Mouse (Mus musculus) heart, embryonic 13.5 days (tissue): ENCODE data around the gene Zic4. TPM values are rescaled to one million over a fixed set of nuclear protein-coding genes. Genes with fewer than 3 reads are reported as not detected.

ENCODE experiments used
- ATAC-seq: fragments of 200-750 bp; cut with Nextera tagmentation; 2 replicates; pipeline ENCODE4 v1.8.0; 2017; ENCODE audit warnings: moderate TSS enrichment; ENCODE audit not compliant: insufficient number of reproducible peaks, low FRiP score, low TSS enrichment; ENCODE audit errors: extremely low read depth
- H3K27ac ChIP-seq: fragments of 300-500 bp; sonication (generic); replicated peaks from 2 replicates; pipeline ENCODE4 v1.5.1; 2015; ENCODE audit warnings: moderate library complexity, mild to moderate bottlenecking, inconsistent platforms
- H3K27me3 ChIP-seq: fragments of 300-500 bp; sonication (generic); replicated peaks from 2 replicates; pipeline ENCODE4 v1.6.1; 2015; ENCODE audit warnings: mild to moderate bottlenecking, inconsistent platforms
- H3K36me3 ChIP-seq: fragments of 300-500 bp; sonication (generic); 2 replicates; pipeline ENCODE4 v1.6.1; 2015; ENCODE audit warnings: mild to moderate bottlenecking, inconsistent platforms
- H3K4me1 ChIP-seq: fragments of 300-500 bp; sonication (generic); 2 replicates; pipeline ENCODE4 v1.6.1; 2015; ENCODE audit warnings: inconsistent platforms
- H3K4me2 ChIP-seq: fragments of 300-500 bp; sonication (generic); 2 replicates; pipeline ENCODE4 v1.6.1; 2015; ENCODE audit warnings: inconsistent platforms, mild to moderate bottlenecking, moderate library complexity
- H3K4me3 ChIP-seq: fragments of 300-500 bp; sonication (generic); 2 replicates; pipeline ENCODE4 v1.5.1; 2015; ENCODE audit warnings: moderate library complexity, mild to moderate bottlenecking, inconsistent platforms
- H3K9ac ChIP-seq: fragments of 300-500 bp; sonication (generic); 2 replicates; pipeline ENCODE4 v1.6.1; 2015; ENCODE audit warnings: inconsistent platforms, mild to moderate bottlenecking, moderate library complexity
- H3K9me3 ChIP-seq: fragments of 300-500 bp; sonication (generic); 2 replicates; pipeline ENCODE4 v1.6.1; 2016; ENCODE audit warnings: inconsistent platforms
- WGBS: fragments of 180-500 bp; shearing (Covaris S2); methylation state at CpG from one replicate; pipeline ENCODE4 v1.1.7; 2015; ENCODE audit warnings: mixed read lengths; 5-methylcytosine and 5-hydroxymethylcytosine counted together
- polyA plus RNA-seq: library from polyadenylated mRNA; unstranded; fragments of >200 nt; fragmentation: Nextera tagmentation; extraction: Ambion mirVana; gene quantifications from 2 replicates; pipeline ENCODE4 v1.2.1, GENCODE M21; 2015

Gene Zic4
- polyA plus RNA-seq, 1 experiment from 2014 or later: not detected

DNA sequence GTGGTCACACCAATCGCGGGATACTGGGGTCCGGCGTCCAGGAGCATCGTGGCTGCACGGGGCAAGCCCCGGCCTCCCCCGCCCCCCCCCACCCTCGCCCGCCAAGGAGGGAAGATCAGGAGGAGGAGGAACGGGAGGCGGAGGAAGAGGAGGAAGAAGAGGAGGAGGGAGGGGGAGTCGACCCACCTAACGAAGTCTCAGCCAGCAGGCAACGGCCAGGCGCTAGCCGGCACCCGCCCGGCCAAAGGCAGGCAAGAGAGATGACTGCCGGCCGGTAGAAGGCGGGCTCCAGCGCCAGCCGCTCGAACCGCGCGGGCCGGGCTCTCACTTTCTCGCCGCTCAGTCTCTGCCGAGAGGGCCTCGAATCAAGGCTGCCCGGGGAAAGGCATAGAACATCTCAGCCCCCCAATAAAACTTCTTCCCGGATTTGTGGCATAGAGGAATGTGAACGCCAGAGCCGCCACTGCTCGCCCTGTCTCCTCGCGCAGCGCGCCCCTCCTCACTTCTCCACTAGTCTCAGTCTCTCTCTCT lies 2.8 kb downstream of the Zic4 start:
- Histone ChIP-seq H3K36me3 (no peaks in the 10 kb centered on the region), H3K9me3 (no peaks in the 10 kb centered on the region), H3K4me1 (peaks cover 27% of the 10 kb centered on the region), H3K9ac (no peak overlapping the region), H3K4me2 (peak overlapping the region; percentile 63), H3K4me3 (peak overlapping the region; percentile 42), H3K27me3 (peaks cover 97% of the 10 kb centered on the region), H3K27ac (no peak overlapping the region)
- ATAC-seq: no peak
- WGBS: under 1% methylated on average over 42 of the region's 42 CpGs

DNA sequence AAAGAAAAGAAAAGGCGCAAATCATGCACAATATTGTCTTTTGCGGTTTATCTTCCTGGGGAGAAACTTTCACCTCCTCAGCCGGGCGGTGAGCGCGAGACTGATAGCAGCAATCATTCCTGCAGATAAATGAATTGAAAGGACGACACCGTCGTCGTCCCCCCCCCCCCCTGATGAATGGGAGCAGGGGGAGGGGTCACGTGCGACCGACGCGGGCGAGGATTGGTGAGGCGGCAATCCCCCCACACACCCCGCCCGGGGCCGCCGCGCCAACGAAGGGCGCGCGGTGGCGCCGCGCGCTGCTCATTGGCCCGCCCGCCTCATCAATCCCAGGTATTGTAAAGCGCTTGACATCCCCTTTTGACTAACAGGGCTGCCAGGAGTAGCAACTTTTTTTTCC lies 3.5 kb downstream of the Zic4 start, which contains the start of gene Zic1:
Gene Zic1 (minus strand): TSS at position 147 of the 400 bp plus-strand sequence.
- Histone ChIP-seq H3K9ac (no peak within 1 kb of the TSS), H3K27me3 (peaks cover 97% of the 10 kb centered on the region), H3K36me3 (no peaks in the 10 kb centered on the region), H3K9me3 (no peaks in the 10 kb centered on the region), H3K4me2 (peak within 1 kb of the TSS; percentile 63), H3K4me1 (peaks cover 27% of the 10 kb centered on the region), H3K27ac (no peak within 1 kb of the TSS), H3K4me3 (peak within 1 kb of the TSS; percentile 42)
- WGBS: under 1% methylated on average over 26 of the region's 33 CpGs
- no peak for ATAC-seq

DNA sequence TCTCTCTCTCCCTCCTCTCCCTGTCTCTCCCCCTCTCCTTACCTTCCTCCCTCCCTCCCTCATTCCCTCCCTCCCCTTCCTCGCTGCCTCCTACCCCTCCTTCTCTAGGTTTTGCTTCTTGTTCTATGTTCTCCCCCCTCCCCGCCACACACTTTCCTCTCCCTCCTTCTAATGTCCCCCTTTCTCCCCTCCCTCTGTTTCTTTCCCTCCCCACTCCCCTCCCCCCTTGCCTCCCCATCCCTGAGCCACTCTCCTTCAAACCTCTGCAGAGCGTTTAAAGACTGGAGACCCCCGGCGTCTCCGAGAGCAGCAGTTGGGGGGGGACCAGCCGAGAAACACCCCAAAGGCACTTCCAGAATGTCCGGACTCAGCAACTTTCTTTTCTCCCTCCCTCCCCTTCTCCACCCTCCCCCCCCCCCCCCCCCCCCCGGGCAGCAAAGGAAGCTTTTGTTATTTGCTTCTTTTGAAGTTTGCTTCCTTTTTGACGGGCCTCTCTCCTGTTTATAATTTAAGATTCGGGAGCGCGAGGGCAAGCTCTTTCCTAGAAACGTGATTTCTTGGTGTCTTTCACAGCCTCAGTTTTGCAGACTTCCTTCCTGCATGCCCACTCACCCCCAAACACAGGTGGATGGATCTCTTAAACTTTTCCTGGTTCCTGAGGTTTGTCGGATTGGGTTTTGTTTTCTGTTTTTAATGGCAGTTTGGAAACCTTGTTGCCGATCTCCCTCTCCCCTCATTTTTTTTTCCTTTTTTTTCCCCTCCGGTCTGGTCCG lies 4.2 kb downstream of the Zic4 start:
- ATAC-seq: no peak

GRCm38 (mm10) chr9:91366999-91367811 lies 5.0 kb downstream of the Zic4 start:
- no peak overlapping the region for H3K4me2 ChIP-seq
- no peak for ATAC-seq
- no peaks in the 10 kb centered on the region for H3K9me3 ChIP-seq
- peaks cover 19% of the 10 kb centered on the region for H3K4me1 ChIP-seq
- H3K27ac ChIP-seq: no peak overlapping the region
- H3K4me3 ChIP-seq: no peak overlapping the region
- no peaks in the 10 kb centered on the region for H3K36me3 ChIP-seq
- H3K27me3 ChIP-seq: peaks cover 99% of the 10 kb centered on the region
- 2% methylated on average over 30 of the region's 30 CpGs for WGBS
- H3K9ac ChIP-seq: no peak overlapping the region

More for the DNA sequence above, 4.2 kb downstream of the Zic4 start:
- Histone ChIP-seq H3K4me3 (no peak overlapping the region), H3K9ac (no peak overlapping the region), H3K9me3 (no peaks in the 10 kb centered on the region), H3K4me1 (peaks cover 27% of the 10 kb centered on the region), H3K36me3 (no peaks in the 10 kb centered on the region), H3K4me2 (no peak overlapping the region), H3K27me3 (peaks cover 99% of the 10 kb centered on the region), H3K27ac (no peak overlapping the region)
- WGBS: under 1% methylated on average over 16 of the region's 18 CpGs

GRCm38 (mm10) chr9:91368150-91368549 lies 5.9 kb downstream of the Zic4 start:
- ATAC-seq: no peak
- no peaks in the 10 kb centered on the region for H3K9me3 ChIP-seq
- peaks cover 17% of the 10 kb centered on the region for H3K4me1 ChIP-seq
- 0% methylated on average over 3 of the region's 3 CpGs for WGBS
- H3K4me2 ChIP-seq: no peak overlapping the region
- H3K27ac ChIP-seq: no peak overlapping the region
- H3K27me3 ChIP-seq: peaks cover 99% of the 10 kb centered on the region
- H3K36me3 ChIP-seq: no peaks in the 10 kb centered on the region
- no peak overlapping the region for H3K4me3 ChIP-seq
- H3K9ac ChIP-seq: no peak overlapping the region

GRCm38 (mm10) chr9:91368946-91369292 lies 6.7 kb downstream of the Zic4 start:
- WGBS: 5% methylated on average over 13 of the region's 13 CpGs
- H3K9ac ChIP-seq: no peak overlapping the region
- no peak overlapping the region for H3K27ac ChIP-seq
- H3K36me3 ChIP-seq: no peaks in the 10 kb centered on the region
- H3K4me2 ChIP-seq: no peak overlapping the region
- H3K9me3 ChIP-seq: no peaks in the 10 kb centered on the region
- H3K27me3 ChIP-seq: peaks cover 97% of the 10 kb centered on the region
- no peak for ATAC-seq
- H3K4me1 ChIP-seq: peaks cover 17% of the 10 kb centered on the region
- no peak overlapping the region for H3K4me3 ChIP-seq

- no peaks in the 10 kb centered on the region for H3K9me3 ChIP-seq
- WGBS: 4% methylated on average over 25 of the region's 26 CpGs
- H3K36me3 ChIP-seq: no peaks in the 10 kb centered on the region
- ATAC-seq: no peak
- H3K9ac ChIP-seq: no peak overlapping the region
- no peak overlapping the region for H3K4me2 ChIP-seq
- no peak overlapping the region for H3K4me3 ChIP-seq
- H3K4me1 ChIP-seq: peaks cover 13% of the 10 kb centered on the region
- no peak overlapping the region for H3K27ac ChIP-seq
- peaks cover 97% of the 10 kb centered on the region for H3K27me3 ChIP-seq
These were observed 7.2 kb downstream of the Zic4 start for GRCm38 (mm10) chr9:91369293-91369991.

DNA sequence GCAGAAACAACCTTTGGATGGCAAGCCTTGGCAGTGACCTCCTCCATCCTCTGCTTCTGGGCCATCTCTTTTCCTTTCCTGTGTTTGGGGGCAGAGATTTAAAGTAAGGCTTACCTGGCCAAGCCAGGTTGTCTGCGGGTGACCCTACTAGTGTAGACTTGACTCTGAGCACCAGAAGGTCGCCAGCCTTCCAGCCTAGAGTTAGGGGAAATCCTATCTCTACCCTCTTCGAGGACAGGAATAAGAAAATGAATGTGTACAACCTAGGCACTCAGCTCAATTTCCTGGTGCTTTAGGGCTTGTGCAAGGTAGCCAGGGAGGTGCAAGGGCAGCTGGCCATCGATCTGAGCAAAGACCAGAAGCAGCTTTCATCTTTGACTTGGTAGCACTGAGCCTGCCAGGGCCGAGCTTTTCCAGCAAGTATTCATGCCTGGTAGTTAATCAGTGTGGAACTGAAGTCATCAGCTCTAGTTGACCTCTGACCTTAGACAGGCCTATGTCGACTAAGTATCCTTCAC lies 8.0 kb downstream of the Zic4 start:
- WGBS: 18% methylated on average over 6 of the region's 6 CpGs
- Histone ChIP-seq H3K27ac (no peak overlapping the region), H3K27me3 (peaks cover 97% of the 10 kb centered on the region), H3K4me3 (no peak overlapping the region), H3K36me3 (no peaks in the 10 kb centered on the region), H3K9me3 (no peaks in the 10 kb centered on the region), H3K9ac (no peak overlapping the region), H3K4me2 (no peak overlapping the region), H3K4me1 (peaks cover 5% of the 10 kb centered on the region; the same call in 1 of the 2 replicates)
- no peak for ATAC-seq

GRCm38 (mm10) chr9:91371011-91371410 lies 8.8 kb downstream of the Zic4 start:
- no peak for ATAC-seq
- H3K9ac ChIP-seq: no peak overlapping the region
- peaks cover 98% of the 10 kb centered on the region for H3K27me3 ChIP-seq
- no peak overlapping the region for H3K4me3 ChIP-seq
- no peak overlapping the region for H3K4me2 ChIP-seq
- no peaks in the 10 kb centered on the region for H3K4me1 ChIP-seq
- no peaks in the 10 kb centered on the region for H3K9me3 ChIP-seq
- H3K36me3 ChIP-seq: no peaks in the 10 kb centered on the region
- H3K27ac ChIP-seq: no peak overlapping the region

GRCm38 (mm10) chr9:91371608-91372007 lies 9.4 kb downstream of the Zic4 start:
- WGBS: 18% methylated on average over 4 of the region's 4 CpGs
- peaks cover 98% of the 10 kb centered on the region for H3K27me3 ChIP-seq

More at GRCm38 (mm10) chr9:91371608-91372007, 9.4 kb downstream of the Zic4 start:
- no peak for ATAC-seq
- no peaks in the 10 kb centered on the region for H3K4me1 ChIP-seq
- no peaks in the 10 kb centered on the region for H3K9me3 ChIP-seq
- H3K4me2 ChIP-seq: no peak overlapping the region
- H3K9ac ChIP-seq: no peak overlapping the region
- H3K36me3 ChIP-seq: no peaks in the 10 kb centered on the region
- no peak overlapping the region for H3K4me3 ChIP-seq
- H3K27ac ChIP-seq: no peak overlapping the region
